In the genomic region with DNA sequence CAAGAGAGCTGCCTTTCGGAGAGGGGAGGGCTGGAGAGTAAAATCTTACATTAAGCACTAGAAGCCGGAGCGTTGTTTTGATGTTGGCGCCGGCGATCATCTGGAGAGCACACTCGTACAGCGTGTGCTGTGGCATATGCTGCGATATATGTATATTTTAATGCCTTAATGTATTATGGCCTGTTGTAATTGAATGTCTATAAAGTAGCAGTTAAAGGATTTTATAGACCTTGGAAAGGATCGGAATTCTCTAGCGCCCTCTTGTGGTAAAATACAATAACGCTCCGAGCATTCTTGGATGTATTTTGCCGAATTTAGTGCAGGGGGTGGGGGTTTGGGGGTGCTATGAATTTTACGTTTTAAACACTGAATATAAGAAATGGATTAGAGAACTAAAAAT, we compare ENCODE assay signal across 8 mouse cellular contexts.
DNase-seq lines count a peak whose midpoint lies in the region; ATAC-seq and TF ChIP-seq lines count a peak whose summit lies in the region.

No protein-coding gene starts in this region.

- no peaks in the 10 kb centered on the region for H3K4me1 ChIP-seq in CH12.LX (ENCODE audit: control insufficient read depth in 1 of 2, insufficient read depth in 2 of 2)
- 0 out of 2 replicates have a peak, but pooled peaks cover 2% of the 10 kb centered on the region for H3K4me1 ChIP-seq in hindbrain, embryonic 10.5 days (replicated peaks)
- H3K4me1 ChIP-seq in midbrain, embryonic 14.5 days (ENCODE audit: control insufficient read depth, insufficient read depth, low read length): no peaks in the 10 kb centered on the region

- no peaks in the 10 kb centered on the region for H3K9me3 ChIP-seq in CH12.LX (replicated peaks; ENCODE audit: low read length)
- H3K9me3 ChIP-seq in hindbrain, embryonic 10.5 days: no peaks in the 10 kb centered on the region
- no peaks in the 10 kb centered on the region for H3K9me3 ChIP-seq in midbrain, embryonic 14.5 days (ENCODE audit: control insufficient read depth, low read length)

- DNase-seq in adrenal gland, postnatal 10 days: peak; percentile 67
- DNase-seq in adrenal gland, postnatal 25 days: no peak
- peak; percentile 53 for DNase-seq in CH12.LX (ENCODE audit: extremely low read depth)
- DNase-seq in embryo, embryonic 10 days (ENCODE audit: low spot score): peak; percentile 54
- peak; percentile 15 for DNase-seq in hindbrain, embryonic 10.5 days (ENCODE audit: low spot score)
- DNase-seq in layer of hippocampus, adult 2 months (ENCODE audit: low spot score in 2 of 2): peak in 1 of 2 experiments; percentile 52
- DNase-seq in midbrain, embryonic 14.5 days: peak; percentile 87
- DNase-seq in thymus, postnatal 14 days: peak; percentile 63

- TF ChIP-seq RAD21 in CH12.LX (IDR thresholded peaks at IDR 0.05; ENCODE audit: low read depth, low read length): peak; percentile 70

- TF ChIP-seq EP300 in CH12.LX (IDR thresholded peaks at IDR 0.05; ENCODE audit: low read length): no peak

- no peak overlapping the region for H3K9ac ChIP-seq in CH12.LX (ENCODE audit: insufficient read depth, low read depth)
- H3K9ac ChIP-seq in midbrain, embryonic 14.5 days (replicated peaks; ENCODE audit: low read length): no peak overlapping the region

- H3K27ac ChIP-seq in CH12.LX (ENCODE audit: insufficient read depth, low read depth): no peak overlapping the region
- H3K27ac ChIP-seq in hindbrain, embryonic 10.5 days: no peak overlapping the region
- H3K27ac ChIP-seq in layer of hippocampus, adult 2 months: no peak overlapping the region
- no peak overlapping the region for H3K27ac ChIP-seq in midbrain, embryonic 14.5 days (replicated peaks; ENCODE audit: low read depth, low read length)

- peaks cover 37% of the 10 kb centered on the region for H3K27me3 ChIP-seq in CH12.LX (replicated peaks)
- peaks cover 55% of the 10 kb centered on the region for H3K27me3 ChIP-seq in hindbrain, embryonic 10.5 days (ENCODE audit: insufficient read depth, poor library complexity, severe bottlenecking)
- peaks cover 4% of the 10 kb centered on the region; the same call in 1 of the 2 replicates for H3K27me3 ChIP-seq in midbrain, embryonic 14.5 days (ENCODE audit: control insufficient read depth, insufficient read depth, low read length)

- dilution Hi-C loops in CH12.LX (cut with MboI; ENCODE audit: extremely low pct_ligation_motif_present, extremely low pct_unique_long_range_greater_than_20kb, low sequenced_read_pairs): no loop called here

- H3K4me3 ChIP-seq in CH12.LX (replicated peaks in 1 of 3; ENCODE audit: low read depth in 2 of 3, low read length in 2 of 3, poor library complexity in 1 of 3): no peak overlapping the region
- no peak overlapping the region for H3K4me3 ChIP-seq in hindbrain, embryonic 10.5 days
- H3K4me3 ChIP-seq in layer of hippocampus, adult 2 months: no peak overlapping the region
- H3K4me3 ChIP-seq in midbrain, embryonic 14.5 days (replicated peaks; ENCODE audit: low read depth, low read length): no peak overlapping the region

- H3K79me2 ChIP-seq in CH12.LX (replicated peaks; ENCODE audit: control insufficient read depth, extremely low read depth, insufficient read depth, poor library complexity, severe bottlenecking): no peaks in the 10 kb centered on the region

- in situ Hi-C loops in CH12.LX (cut with MboI; ENCODE audit: low pct_ligation_motif_present, low pct_unique_long_range_greater_than_20kb, low sequenced_read_pairs): loop anchor here (25.0 kb wide), 1 partner anchor 309 kb away; no protein-coding TSS in a partner anchor

- peak; percentile 69 to 85 for TF ChIP-seq CTCF in CH12.LX (conservative IDR thresholded peaks at IDR 0.05 in 1 of 2, IDR thresholded peaks at IDR 0.05 in 1 of 2; ENCODE audit: low read depth in 2 of 2, low read length in 2 of 2)
- TF ChIP-seq CTCF in layer of hippocampus, adult 2 months (conservative IDR thresholded peaks at IDR 0.05): peak; percentile 83

- WGBS in hindbrain, embryonic 10.5 days: 19% methylated on average over 15 of the region's 15 CpGs
- WGBS in midbrain, embryonic 14.5 days: 18% methylated on average over 15 of the region's 15 CpGs

- no peak overlapping the region for H3K4me2 ChIP-seq in CH12.LX (ENCODE audit: insufficient read depth, low read depth, poor library complexity, severe bottlenecking)
- peak overlapping the region; percentile 43 for H3K4me2 ChIP-seq in midbrain, embryonic 14.5 days (ENCODE audit: low read length)

- ATAC-seq in midbrain, embryonic 14.5 days (ENCODE audit: low FRiP score, low TSS enrichment): no peak

- TF ChIP-seq POLR2A in CH12.LX (IDR thresholded peaks at IDR 0.05; ENCODE audit: low read depth, low read length): no peak

- H3K36me3 ChIP-seq in CH12.LX (replicated peaks in 1 of 2; ENCODE audit: control insufficient read depth in 1 of 2, insufficient read depth in 1 of 2, low read length in 1 of 2): no peaks in the 10 kb centered on the region
- no peaks in the 10 kb centered on the region for H3K36me3 ChIP-seq in hindbrain, embryonic 10.5 days
- H3K36me3 ChIP-seq in midbrain, embryonic 14.5 days (ENCODE audit: control insufficient read depth, insufficient read depth, low read length): no peaks in the 10 kb centered on the region

TF ChIP-seq in CH12.LX, 34 proteins besides CTCF, POLR2A, EP300 and RAD21:
- TF ChIP-seq SMC3 (IDR thresholded peaks at IDR 0.05; ENCODE audit: low read depth, low read length) (peak; percentile 86), NRF1 (IDR thresholded peaks at IDR 0.05; ENCODE audit: low read depth, low read length) (no peak), MAZ (IDR thresholded peaks at IDR 0.05; ENCODE audit: low read depth, low read length) (0 out of 2 replicates have a peak, but pooled peaks have one; percentile 30), ZC3H11A (IDR thresholded peaks at IDR 0.05; ENCODE audit: low read depth, low read length) (peak; percentile 62; the same call in 1 of the 2 replicates), SIN3A (IDR thresholded peaks at IDR 0.05; ENCODE audit: low read length) (no peak)
